Mouse (Mus musculus) urinary bladder, adult 18-20 months (tissue): ENCODE data around the gene Dnah6.

Experiments
- DNase-seq, 2 experiments: peaks; one replicate each; pipeline ENCODE4 v3.0.0; 2022; ENCODE audit warnings: low spot score in 2 of 2, mixed read lengths in 2 of 2

Gene Dnah6

DNA sequence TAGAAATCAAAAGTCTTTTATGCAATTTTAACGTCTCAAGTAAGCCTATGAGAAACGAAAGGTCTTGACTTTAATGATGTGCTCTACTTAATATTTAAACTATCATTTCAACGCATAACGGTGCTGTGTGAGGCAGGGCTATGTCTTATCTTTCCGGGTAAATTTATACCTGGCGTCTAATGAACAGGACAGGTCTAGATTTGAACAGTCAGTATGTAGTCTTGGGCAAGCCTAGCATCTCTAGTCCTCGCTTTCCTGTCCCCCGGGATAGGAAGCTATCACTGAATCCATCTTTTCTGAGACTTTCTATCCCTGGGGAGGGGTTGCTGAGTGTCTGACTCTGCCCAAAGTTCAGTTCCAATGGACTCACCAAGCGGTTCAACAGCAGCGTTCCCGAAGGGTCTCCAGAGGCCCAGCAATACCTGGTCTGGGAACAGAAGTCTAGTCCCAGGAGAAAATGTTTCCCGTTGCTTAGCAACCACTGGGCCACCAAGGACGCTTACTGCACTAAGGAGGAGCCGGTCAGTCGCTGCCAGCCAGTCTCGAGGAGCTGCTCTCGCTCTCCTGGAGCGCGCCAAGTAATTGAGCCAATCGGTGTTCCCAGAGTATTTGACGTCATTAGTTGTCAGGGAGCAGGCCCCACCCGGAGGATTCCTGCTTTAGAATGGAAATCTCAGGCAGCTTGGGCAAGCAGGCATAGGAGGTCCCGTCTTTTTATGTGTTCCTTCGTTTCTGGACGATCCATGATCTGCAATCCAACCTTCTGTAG lies at the start of gene Dnah6:
Dnah6 (minus strand) TSS at position 463 of the 769 bp plus-strand sequence.
- peak; percentile 53 to 82 for DNase-seq

DNA sequence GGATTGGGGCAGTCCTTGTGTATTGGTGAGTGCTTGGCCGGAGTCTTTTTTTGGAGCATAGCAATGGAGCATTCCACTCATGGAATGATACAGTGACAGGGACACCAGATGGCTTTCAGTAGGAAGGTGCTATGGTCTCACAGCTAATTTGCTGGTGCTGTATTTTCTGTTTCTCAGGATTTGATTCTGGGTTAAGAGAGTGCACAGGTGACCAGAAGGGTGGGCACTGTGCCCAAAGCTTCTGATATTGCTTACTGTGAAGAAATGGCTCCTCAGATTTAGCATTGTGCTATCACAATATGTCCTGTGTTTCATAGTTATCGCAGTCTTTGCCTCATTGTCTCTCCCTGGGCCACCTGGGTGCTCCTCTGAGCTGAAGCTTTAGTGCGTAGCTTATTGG lies 47.9 kb upstream of the Dnah6 start:
- no peak for DNase-seq

GRCm38 (mm10) chr6:73267738-73268311 lies 46.4 kb upstream of the Dnah6 start:
- no peak for DNase-seq

- no peak for DNase-seq
These were observed 43.4 kb upstream of the Dnah6 start for GRCm38 (mm10) chr6:73264801-73265200.

DNA sequence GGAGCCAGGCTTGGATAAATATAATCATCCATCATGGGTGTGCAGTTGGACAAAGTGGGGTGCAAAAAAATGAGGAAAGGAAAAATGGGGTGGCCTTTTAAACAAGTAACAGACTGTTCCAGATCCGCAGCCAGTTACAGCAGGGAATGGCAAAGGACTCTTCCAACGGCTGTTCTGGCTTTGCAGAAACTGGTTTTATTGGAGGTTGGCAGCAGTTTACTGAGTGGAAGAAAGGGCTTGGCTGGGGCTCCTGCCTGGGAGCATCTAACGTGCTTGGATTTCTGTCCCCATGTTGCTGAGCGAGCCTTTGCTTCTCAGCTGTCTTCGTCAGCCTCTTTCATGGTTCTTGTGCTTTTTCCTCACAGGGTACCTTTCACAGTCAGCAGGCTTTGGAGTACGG lies 38.7 kb upstream of the Dnah6 start:
- no peak for DNase-seq

GRCm38 (mm10) chr6:73257068-73257467 lies 35.6 kb upstream of the Dnah6 start:
- no peak for DNase-seq

GRCm38 (mm10) chr6:73254307-73255228 lies 33.1 kb upstream of the Dnah6 start:
- no peak for DNase-seq

- DNase-seq, result no peak
These were observed 32.1 kb upstream of the Dnah6 start for GRCm38 (mm10) chr6:73253584-73253983.

- DNase-seq, result no peak
These were observed 31.6 kb upstream of the Dnah6 start for GRCm38 (mm10) chr6:73253006-73253405.

DNA sequence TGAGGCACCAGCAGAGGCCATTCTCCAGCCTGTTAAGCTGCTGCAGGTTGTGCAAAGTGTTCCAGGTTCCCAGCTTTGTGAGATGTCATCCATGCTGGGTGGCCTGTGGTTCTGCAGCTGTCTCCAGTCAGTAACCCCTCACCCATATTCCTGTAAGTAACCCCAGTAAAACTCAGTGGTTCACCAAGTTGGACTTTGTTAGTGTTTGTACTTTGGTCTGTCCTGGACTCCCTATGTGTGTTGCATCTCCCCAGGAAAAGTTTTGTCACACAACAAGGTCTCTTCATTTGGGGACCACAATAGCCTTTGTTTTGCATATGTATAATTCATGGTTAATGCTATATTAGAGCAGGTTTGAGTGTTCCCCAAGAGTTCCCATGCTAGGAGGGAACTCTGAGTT lies 30.9 kb upstream of the Dnah6 start:
- no peak for DNase-seq

GRCm38 (mm10) chr6:73251336-73251735 lies 29.9 kb upstream of the Dnah6 start:
- no peak for DNase-seq

GRCm38 (mm10) chr6:73249851-73250250 lies 28.4 kb upstream of the Dnah6 start:
- no peak for DNase-seq

GRCm38 (mm10) chr6:73249049-73249422 lies 27.6 kb upstream of the Dnah6 start:
- no peak for DNase-seq

GRCm38 (mm10) chr6:73248237-73249048 lies 27.0 kb upstream of the Dnah6 start, which contains the start of gene Suclg1:
Gene Suclg1, plus strand, starts transcription at chr6:73248382.
- peak; percentile 80 to 82 for DNase-seq

- DNase-seq, result no peak
These were observed 26.0 kb upstream of the Dnah6 start for GRCm38 (mm10) chr6:73247452-73247851.

DNA sequence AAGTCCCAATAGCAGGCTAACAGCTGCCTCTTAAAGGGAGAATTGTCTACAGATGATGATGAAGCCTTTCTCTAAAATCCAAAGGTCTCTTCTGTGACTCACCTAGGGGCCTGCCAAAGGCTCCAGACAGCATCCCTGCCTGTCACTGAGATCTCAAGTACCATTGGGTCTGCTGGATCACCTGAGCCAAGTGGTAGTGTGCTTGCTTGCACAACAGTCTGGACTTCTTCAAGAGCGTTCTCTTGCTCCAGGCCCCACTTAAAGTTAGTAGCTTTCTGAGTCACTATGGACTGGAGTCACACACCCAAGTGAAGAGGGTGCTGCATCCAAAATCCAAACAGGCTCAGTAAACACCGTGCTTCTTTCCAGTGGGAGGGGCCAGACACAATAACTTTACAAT lies 25.4 kb upstream of the Dnah6 start:
- DNase-seq, result no peak

DNA sequence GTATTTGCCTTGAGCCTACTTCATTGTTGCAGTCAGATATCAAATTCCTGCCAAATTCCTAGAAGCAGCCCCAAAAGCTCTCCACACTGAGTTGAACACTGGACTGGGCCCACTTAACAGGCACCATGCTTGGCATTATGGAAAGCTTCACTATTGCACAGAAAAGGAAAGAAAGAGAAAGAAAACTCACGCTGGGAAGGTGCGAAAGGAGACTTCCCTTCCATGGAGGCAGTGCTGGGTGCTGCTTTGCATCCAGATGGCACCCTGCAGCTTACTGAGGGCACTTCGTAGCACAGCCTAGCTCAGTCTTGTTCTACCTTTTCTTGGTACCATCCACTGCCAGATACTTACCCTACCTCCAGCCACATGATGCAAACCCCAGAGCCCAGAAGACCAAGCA lies 14.2 kb upstream of the Dnah6 start:
- DNase-seq, result no peak

GRCm38 (mm10) chr6:73234302-73234900 lies 12.9 kb upstream of the Dnah6 start:
- no peak for DNase-seq

DNA sequence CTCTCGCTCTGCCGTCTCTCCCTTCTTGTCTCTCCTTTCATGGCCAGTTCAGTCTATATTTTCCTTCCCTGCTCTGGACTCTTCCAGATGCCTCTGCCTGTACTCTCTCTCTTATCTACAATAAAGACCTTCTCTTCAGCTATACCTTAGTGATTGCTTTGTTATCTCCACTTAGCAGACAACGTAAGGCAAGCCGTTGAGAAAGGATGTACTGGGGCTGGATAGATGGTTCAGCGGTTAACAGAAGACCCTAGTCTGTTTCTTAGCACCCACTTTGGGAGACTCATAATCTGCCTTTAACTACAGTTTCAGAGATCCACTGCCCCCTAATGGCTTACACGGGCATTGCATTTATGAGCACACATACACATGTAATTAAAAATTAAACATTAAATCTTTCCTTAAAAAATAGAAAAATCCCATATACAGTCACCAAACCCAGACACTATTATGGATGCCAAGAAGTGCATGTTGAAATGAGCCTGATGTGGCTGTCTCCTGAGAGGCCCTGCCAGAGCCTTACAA lies 11.8 kb upstream of the Dnah6 start:
- DNase-seq, result no peak

GRCm38 (mm10) chr6:73232152-73232584 lies 10.7 kb upstream of the Dnah6 start:
- DNase-seq, result no peak

DNA sequence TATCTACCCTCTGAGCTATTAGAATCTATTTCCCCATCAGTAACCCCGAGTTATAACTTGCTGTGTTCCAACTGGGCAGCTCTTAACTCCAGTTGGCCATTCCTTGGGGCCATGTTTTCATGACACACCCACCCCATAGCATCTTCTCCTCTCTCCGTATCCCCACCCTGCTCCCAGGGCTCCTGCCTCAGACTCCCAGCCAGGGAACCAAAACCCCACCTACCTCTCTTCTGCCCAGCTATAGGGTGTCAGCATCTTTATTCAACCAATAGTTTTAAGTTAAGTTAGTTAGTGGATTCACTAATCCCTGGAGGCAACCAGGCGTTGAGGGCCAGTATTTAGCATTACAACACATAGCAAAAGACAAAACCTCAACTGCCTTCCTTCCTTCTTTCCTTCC lies 7.4 kb upstream of the Dnah6 start:
- DNase-seq, result no peak
